Mouse (Mus musculus) heart, postnatal 0 days (tissue): ENCODE measurements around the gene Olfr1086. TPM values are rescaled to one million over a fixed set of nuclear protein-coding genes. Genes with fewer than 3 reads are reported as not detected.
"Not testable (repeated sequence)": the region's sequence is repeated elsewhere in the genome, so short reads cannot be mapped to it uniquely, and the experiment has no call there.

ENCODE experiments used
- ATAC-seq: fragments of 200-750 bp; cut with Nextera tagmentation; 2 replicates; pipeline ENCODE4 v1.8.0; 2017; ENCODE audit warnings: low read depth, moderate number of reproducible peaks, moderate library complexity; ENCODE audit not compliant: insufficient read depth
- DNase-seq: peaks from one replicate; pipeline ENCODE4 v3.0.0-alpha.2; 2016; ENCODE audit warnings: low spot score
- H3K27ac ChIP-seq: fragments of 300-500 bp; sonication (generic); 2 replicates; pipeline ENCODE4 v1.5.1; 2014; ENCODE audit warnings: low read depth, mild to moderate bottlenecking
- H3K27me3 ChIP-seq: fragments of 300-500 bp; sonication (generic); 2 replicates; pipeline ENCODE4 v1.6.1; 2014; ENCODE audit warnings: low read length, mixed read lengths; ENCODE audit not compliant: control insufficient read depth, insufficient read depth
- H3K36me3 ChIP-seq: fragments of 300-500 bp; sonication (generic); replicated peaks from 2 replicates; pipeline ENCODE4 v1.6.1; 2014; ENCODE audit warnings: low read length, mixed read lengths; ENCODE audit not compliant: control insufficient read depth, insufficient read depth
- H3K4me1 ChIP-seq: fragments of 300-500 bp; sonication (generic); 2 replicates; pipeline ENCODE4 v1.6.1; 2014; ENCODE audit warnings: antibody characterized with exemption; ENCODE audit not compliant: control insufficient read depth, insufficient read depth
- H3K4me2 ChIP-seq: fragments of 300-500 bp; sonication (generic); 2 replicates; pipeline ENCODE4 v1.6.1; 2014; ENCODE audit warnings: low read depth, mild to moderate bottlenecking, low read length, moderate library complexity
- H3K4me3 ChIP-seq: fragments of 300-500 bp; sonication (generic); 2 replicates; pipeline ENCODE4 v1.5.1; 2014; ENCODE audit warnings: low read depth, low read length
- H3K9ac ChIP-seq: fragments of 300-500 bp; sonication (generic); replicated peaks from 2 replicates; pipeline ENCODE4 v1.6.1; 2014; ENCODE audit warnings: low read depth, low read length, mixed read lengths
- H3K9me3 ChIP-seq: fragments of 300-500 bp; sonication (generic); replicated peaks from 2 replicates; pipeline ENCODE4 v1.6.1; 2016; ENCODE audit warnings: low read length; ENCODE audit not compliant: control insufficient read depth
- CTCF ChIP-seq: IDR thresholded peaks from 2 replicates; pipeline ENCODE4 v1.5.1; 2016; ENCODE audit warnings: antibody characterized with exemption, control low read depth, low read depth
- EP300 ChIP-seq: IDR thresholded peaks from 2 replicates; pipeline ENCODE4 v1.6.1; 2016; ENCODE audit warnings: antibody characterized with exemption, low read depth
- WGBS: fragments of 180-500 bp; shearing (Covaris S2); extraction: QIAGEN DNeasy Blood & Tissue Kit; methylation state at CpG from one replicate; pipeline ENCODE4 v1.1.7; 2014; 5-methylcytosine and 5-hydroxymethylcytosine counted together
- polyA plus RNA-seq: library from polyadenylated mRNA; unstranded; fragments of >200 nt; fragmentation: Nextera tagmentation; extraction: Ambion mirVana; gene quantifications from 2 replicates; pipeline ENCODE4 v1.2.1, GENCODE M21; 2015
- total RNA-seq: library from RNA; depleted of rRNA; stranded (reverse); fragments of >200 nt; gene quantifications from 2 replicates; pipeline ENCODE4 v1.2.3, GENCODE M21; 2014; ENCODE audit warnings: low replicate concordance; rRNA removed

Olfr1086 gene
- total RNA-seq (not detected in 2 replicates), polyA plus RNA-seq (not detected in 2 replicates)

GRCm38 (mm10) chr2:86679992-86680391 lies at the start of gene Olfr1086:
Olfr1086 (minus strand) TSS chr2:86680092.
- Histone ChIP-seq H3K4me1 (no peaks in the 10 kb centered on the region), H3K36me3 (no peaks in the 10 kb centered on the region), H3K9me3 (no peaks in the 10 kb centered on the region), H3K27ac (no peak within 1 kb of the TSS), H3K9ac (no peak within 1 kb of the TSS), H3K4me2 (no peak within 1 kb of the TSS), H3K27me3 (no peaks in the 10 kb centered on the region), H3K4me3 (no peak within 1 kb of the TSS)
- ATAC-seq (no peak), DNase-seq (no peak)
- TF ChIP-seq CTCF (no peak), EP300 (no peak)
- 68% methylated on average over 2 of the region's 2 CpGs for WGBS

GRCm38 (mm10) chr2:86698295-86698694 lies 18.4 kb upstream of the Olfr1086 start, which contains the start of gene Olfr1087:
Olfr1087 (minus strand) TSS chr2:86698395.
- H3K27me3 ChIP-seq: no peaks in the 10 kb centered on the region
- H3K9me3 ChIP-seq: no peaks in the 10 kb centered on the region
- DNase-seq (no peak), ATAC-seq (no peak)
- H3K9ac ChIP-seq: no peak within 1 kb of the TSS
- H3K4me3 ChIP-seq: no peak within 1 kb of the TSS
- H3K4me2 ChIP-seq: no peak within 1 kb of the TSS
- TF ChIP-seq EP300 (no peak), CTCF (no peak)
- no peaks in the 10 kb centered on the region for H3K4me1 ChIP-seq
- H3K36me3 ChIP-seq: no peaks in the 10 kb centered on the region
- H3K27ac ChIP-seq: no peak within 1 kb of the TSS

GRCm38 (mm10) chr2:86661919-86662318 lies 18.0 kb downstream of the Olfr1086 start, which contains the start of gene Olfr1085:
Olfr1085 (minus strand) TSS chr2:86662019.
- Histone ChIP-seq H3K27ac (no peak within 1 kb of the TSS), H3K4me2 (no peak within 1 kb of the TSS), H3K4me1 (no peaks in the 10 kb centered on the region), H3K36me3 (no peaks in the 10 kb centered on the region), H3K4me3 (no peak within 1 kb of the TSS), H3K27me3 (no peaks in the 10 kb centered on the region), H3K9ac (no peak within 1 kb of the TSS), H3K9me3 (no peaks in the 10 kb centered on the region)
- ATAC-seq (no peak), DNase-seq (no peak)
- 19% methylated on average over 1 of the region's 1 CpGs for WGBS
- no peak for TF ChIP-seq EP300
- TF ChIP-seq CTCF: no peak

GRCm38 (mm10) chr2:86639625-86640024 lies 40.3 kb downstream of the Olfr1086 start, which contains the start of gene Olfr1084:
Olfr1084 (minus strand) TSS chr2:86639725.
- not testable (repeated sequence) for ATAC-seq, H3K4me1 ChIP-seq, H3K9me3 ChIP-seq, H3K27me3 ChIP-seq, H3K36me3 ChIP-seq, H3K4me2 ChIP-seq, DNase-seq, H3K9ac ChIP-seq, H3K4me3 ChIP-seq, H3K27ac ChIP-seq
- WGBS: 79% methylated on average over 1 of the region's 1 CpGs

Other genes starting within 250 kb of the Olfr1086 start
- gene Olfr1065, start 229.5 kb downstream of the Olfr1086 start, total RNA-seq: not detected in 2 replicates
- not detected in 2 replicates for gene Olfr1065, start 229.5 kb downstream of the Olfr1086 start, polyA plus RNA-seq
- gene Olfr1066, start 223.8 kb downstream of the Olfr1086 start, total RNA-seq: not detected in 2 replicates
- not detected in 2 replicates for gene Olfr1066, start 223.8 kb downstream of the Olfr1086 start, polyA plus RNA-seq
- not detected in 2 replicates for gene Olfr228, start 192.7 kb downstream of the Olfr1086 start, total RNA-seq
- gene Olfr228, start 192.7 kb downstream of the Olfr1086 start, polyA plus RNA-seq: not detected in 2 replicates
- gene Olfr1076, start 171.6 kb downstream of the Olfr1086 start, total RNA-seq: not detected in 2 replicates
- not detected in 2 replicates for gene Olfr1076, start 171.6 kb downstream of the Olfr1086 start, polyA plus RNA-seq
- gene Olfr1079, start 137.6 kb downstream of the Olfr1086 start, total RNA-seq: not detected in 2 replicates
- not detected in 2 replicates for gene Olfr1079, start 137.6 kb downstream of the Olfr1086 start, polyA plus RNA-seq
- not detected in 2 replicates for gene Olfr1080, start 121.9 kb downstream of the Olfr1086 start, total RNA-seq
- not detected in 2 replicates for gene Olfr1080, start 121.9 kb downstream of the Olfr1086 start, polyA plus RNA-seq
- gene Olfr1082, start 81.1 kb downstream of the Olfr1086 start, total RNA-seq: not detected in 2 replicates
- not detected in 2 replicates for gene Olfr1082, start 81.1 kb downstream of the Olfr1086 start, polyA plus RNA-seq
- not detected in 2 replicates for gene Olfr1084, start 40.4 kb downstream of the Olfr1086 start, total RNA-seq
- gene Olfr1084, start 40.4 kb downstream of the Olfr1086 start, polyA plus RNA-seq: not detected in 2 replicates
- gene Olfr1085, start 18.1 kb downstream of the Olfr1086 start, total RNA-seq: not detected in 2 replicates
- not detected in 2 replicates for gene Olfr1085, start 18.1 kb downstream of the Olfr1086 start, polyA plus RNA-seq
- not detected in 2 replicates for gene Olfr1087, start 18.3 kb upstream of the Olfr1086 start, total RNA-seq
- gene Olfr1087, start 18.3 kb upstream of the Olfr1086 start, polyA plus RNA-seq: not detected in 2 replicates
- gene Olfr1089, start 53.6 kb upstream of the Olfr1086 start, total RNA-seq: not detected in 2 replicates
- gene Olfr1089, start 53.6 kb upstream of the Olfr1086 start, polyA plus RNA-seq: not detected in 2 replicates
- gene Olfr1090, start 78.9 kb upstream of the Olfr1086 start, total RNA-seq: not detected in 2 replicates
- gene Olfr1090, start 78.9 kb upstream of the Olfr1086 start, polyA plus RNA-seq: not detected in 2 replicates
- not detected in 2 replicates for gene Olfr1093, start 102.4 kb upstream of the Olfr1086 start, total RNA-seq
- gene Olfr1093, start 102.4 kb upstream of the Olfr1086 start, polyA plus RNA-seq: not detected in 2 replicates
- not detected in 2 replicates for gene Olfr141, start 129.9 kb upstream of the Olfr1086 start, total RNA-seq
- gene Olfr141, start 129.9 kb upstream of the Olfr1086 start, polyA plus RNA-seq: not detected in 2 replicates
- gene Olfr1094, start 144.6 kb upstream of the Olfr1086 start, total RNA-seq: not detected in 2 replicates
- not detected in 2 replicates for gene Olfr1094, start 144.6 kb upstream of the Olfr1086 start, polyA plus RNA-seq
- gene Olfr1095, start 171.6 kb upstream of the Olfr1086 start, total RNA-seq: not detected in 2 replicates
- not detected in 2 replicates for gene Olfr1095, start 171.6 kb upstream of the Olfr1086 start, polyA plus RNA-seq
- not detected in 2 replicates for gene Gm13723, start 194.7 kb upstream of the Olfr1086 start, total RNA-seq
- not detected in 2 replicates for gene Gm13723, start 194.7 kb upstream of the Olfr1086 start, polyA plus RNA-seq
- not detected in 2 replicates for gene Olfr1097, start 212.1 kb upstream of the Olfr1086 start, total RNA-seq
- gene Olfr1097, start 212.1 kb upstream of the Olfr1086 start, polyA plus RNA-seq: not detected in 2 replicates
- gene Olfr1098, start 244.5 kb upstream of the Olfr1086 start, total RNA-seq: not detected in 2 replicates
- gene Olfr1098, start 244.5 kb upstream of the Olfr1086 start, polyA plus RNA-seq: not detected in 2 replicates